Comparison of ENCODE assay signal across 8 mouse cellular contexts in genomic region chr16:3884201-3885064, GRCm38 (mm10). TPM values are rescaled to one million over a fixed set of nuclear protein-coding genes. Genes with fewer than 3 reads are reported as not detected.
A peak's percentile ranks its signal among the peaks of the same experiment; 100 is the strongest.
DNase-seq lines count a peak whose midpoint lies in the region; ATAC-seq and TF ChIP-seq lines count a peak whose summit lies in the region.

Gene Zfp597 (minus strand): TSS chr16:3884561.
Gene Gm20695 (plus strand): TSS chr16:3884648.

- H3K36me3 ChIP-seq in heart, embryonic 12.5 days: peaks cover 12% of the 10 kb centered on the region
- H3K36me3 ChIP-seq in kidney, postnatal 0 days (ENCODE audit: insufficient read depth, low read length): no peaks in the 10 kb centered on the region
- no peaks in the 10 kb centered on the region; the same call in 1 of the 2 replicates for H3K36me3 ChIP-seq in liver, embryonic 11.5 days (ENCODE audit: control insufficient read depth, insufficient read depth, low read length)
- H3K36me3 ChIP-seq in stomach, embryonic 14.5 days (ENCODE audit: control insufficient read depth, insufficient read depth, low read length): no peaks in the 10 kb centered on the region

- peak within 1 kb of the TSS; percentile 78 for H3K4me3 ChIP-seq in heart, embryonic 12.5 days
- H3K4me3 ChIP-seq in kidney, postnatal 0 days (replicated peaks; ENCODE audit: low read depth, low read length): peak within 1 kb of the TSS; percentile 98
- H3K4me3 ChIP-seq in liver, embryonic 11.5 days (ENCODE audit: low read depth, low read length): peak within 1 kb of the TSS; percentile 96
- H3K4me3 ChIP-seq in stomach, embryonic 14.5 days (ENCODE audit: low read depth, low read length): peak within 1 kb of the TSS; percentile 89

- H3K9ac ChIP-seq in heart, embryonic 12.5 days: peak within 1 kb of the TSS; percentile 88
- H3K9ac ChIP-seq in kidney, postnatal 0 days (ENCODE audit: low read depth, low read length): peak within 1 kb of the TSS; percentile 91
- peak within 1 kb of the TSS; percentile 89 for H3K9ac ChIP-seq in liver, embryonic 11.5 days (ENCODE audit: low read depth, low read length)
- H3K9ac ChIP-seq in stomach, embryonic 14.5 days (replicated peaks; ENCODE audit: low read depth, low read length): peak within 1 kb of the TSS; percentile 83

- ATAC-seq in erythroblast, adult 5-6 weeks (replicated peaks; ENCODE audit: low FRiP score, poor library complexity, severe bottlenecking): peak; percentile 100
- ATAC-seq in heart, embryonic 12.5 days (ENCODE audit: insufficient number of reproducible peaks, low FRiP score): peak; percentile 99
- peak; percentile 99 for ATAC-seq in kidney, postnatal 0 days (replicated peaks; ENCODE audit: low FRiP score, low read depth)
- peak; percentile 99 for ATAC-seq in liver, embryonic 11.5 days (replicated peaks; ENCODE audit: low FRiP score)
- ATAC-seq in stomach, embryonic 14.5 days (ENCODE audit: insufficient number of reproducible peaks, insufficient read depth, low FRiP score, low read depth): peak; percentile 99

- DNase-seq in B cell, adult 2 months: peak; percentile 92 to 93
- peak; percentile 98 for DNase-seq in brain, adult 2 months (ENCODE audit: low read depth, low spot score)
- DNase-seq in kidney, postnatal 0 days (ENCODE audit: low spot score): peak; percentile 97
- peak; percentile 95 for DNase-seq in liver, embryonic 11.5 days (ENCODE audit: low spot score)
- peak; percentile 94 for DNase-seq in naive thymus-derived CD4-positive, alpha-beta T cell, adult 2 months (ENCODE audit: low read depth)

- peak within 1 kb of the TSS; percentile 94 for H3K27ac ChIP-seq in heart, embryonic 12.5 days (ENCODE audit: poor library complexity, severe bottlenecking)
- peak within 1 kb of the TSS; percentile 89 for H3K27ac ChIP-seq in kidney, postnatal 0 days
- peak within 1 kb of the TSS; percentile 87 for H3K27ac ChIP-seq in liver, embryonic 11.5 days (ENCODE audit: low read depth, low read length)
- H3K27ac ChIP-seq in stomach, embryonic 14.5 days (ENCODE audit: low read length): peak within 1 kb of the TSS; percentile 82

- no peaks in the 10 kb centered on the region for H3K27me3 ChIP-seq in heart, embryonic 12.5 days (replicated peaks)
- no peaks in the 10 kb centered on the region for H3K27me3 ChIP-seq in kidney, postnatal 0 days (ENCODE audit: insufficient read depth, low read length)
- no peaks in the 10 kb centered on the region for H3K27me3 ChIP-seq in liver, embryonic 11.5 days (replicated peaks; ENCODE audit: control insufficient read depth, insufficient read depth, low read length)
- no peaks in the 10 kb centered on the region for H3K27me3 ChIP-seq in stomach, embryonic 14.5 days (ENCODE audit: control insufficient read depth, insufficient read depth, low read length)

- WGBS in heart, embryonic 12.5 days: under 1% methylated on average over 88 of the region's 88 CpGs
- under 1% methylated on average over 84 of the region's 88 CpGs for WGBS in kidney, postnatal 0 days
- WGBS in liver, embryonic 11.5 days: under 1% methylated on average over 88 of the region's 88 CpGs
- under 1% methylated on average over 74 of the region's 88 CpGs for WGBS in stomach, embryonic 14.5 days

- peak within 1 kb of the TSS; percentile 78 for H3K4me2 ChIP-seq in heart, embryonic 12.5 days
- H3K4me2 ChIP-seq in kidney, postnatal 0 days (ENCODE audit: low read length): peak within 1 kb of the TSS; percentile 92
- H3K4me2 ChIP-seq in liver, embryonic 11.5 days: peak within 1 kb of the TSS; percentile 91
- H3K4me2 ChIP-seq in stomach, embryonic 14.5 days (replicated peaks; ENCODE audit: low read depth, low read length): peak within 1 kb of the TSS; percentile 70

- H3K4me1 ChIP-seq in heart, embryonic 12.5 days (replicated peaks): peaks cover 16% of the 10 kb centered on the region
- peaks cover 6% of the 10 kb centered on the region; the same call in 1 of the 2 replicates for H3K4me1 ChIP-seq in kidney, postnatal 0 days (replicated peaks; ENCODE audit: insufficient read depth, low read length)
- H3K4me1 ChIP-seq in liver, embryonic 11.5 days (replicated peaks; ENCODE audit: control insufficient read depth, insufficient read depth, low read length): peaks cover 15% of the 10 kb centered on the region
- peaks cover 10% of the 10 kb centered on the region; the same call in 1 of the 2 replicates for H3K4me1 ChIP-seq in stomach, embryonic 14.5 days (ENCODE audit: control insufficient read depth, insufficient read depth, low read length)

- peak; percentile 54 for TF ChIP-seq CTCF in kidney, postnatal 0 days (IDR thresholded peaks at IDR 0.05; ENCODE audit: low read depth)

- H3K9me3 ChIP-seq in heart, embryonic 12.5 days (replicated peaks): no peaks in the 10 kb centered on the region
- no peaks in the 10 kb centered on the region for H3K9me3 ChIP-seq in kidney, postnatal 0 days (replicated peaks; ENCODE audit: low read length)
- no peaks in the 10 kb centered on the region for H3K9me3 ChIP-seq in liver, embryonic 11.5 days (ENCODE audit: control insufficient read depth, low read length)
- H3K9me3 ChIP-seq in stomach, embryonic 14.5 days (ENCODE audit: control insufficient read depth, low read depth, low read length): no peaks in the 10 kb centered on the region

RNA-seq across cellular contexts. Expression of gene Zfp597, which starts in this region (rescaled TPM):
- 2.7 and 9.8 TPM in 2 replicates for total RNA-seq in erythroblast, adult 5-6 weeks (2015; ENCODE audit: low replicate concordance)
- total RNA-seq in erythroblast, adult 5-6 weeks (2017; ENCODE audit: low replicate concordance): 3.7 and 4.0 TPM in 2 replicates
- 6.5 and 7.8 TPM in 2 replicates for polyA plus RNA-seq in heart, embryonic 12.5 days (2016; fragmentation: Nextera tagmentation; extraction: Ambion mirVana)
- 3.3 and 4.2 TPM in 2 replicates for polyA plus RNA-seq in kidney, postnatal 0 days (2015; fragmentation: Nextera tagmentation; extraction: Ambion mirVana)
- 4.2 and 5.9 TPM in 2 replicates for polyA plus RNA-seq in liver, embryonic 11.5 days (2014; fragmentation: Nextera tagmentation; extraction: Ambion mirVana)
- 7.0 and 8.1 TPM in 2 replicates for polyA plus RNA-seq in stomach, embryonic 14.5 days (2014; fragmentation: Nextera tagmentation; extraction: Ambion mirVana)

RNA-seq across cellular contexts. Expression of gene Gm20695, which starts in this region (rescaled TPM):
- not detected in 2 replicates for total RNA-seq in erythroblast, adult 5-6 weeks (2015; ENCODE audit: low replicate concordance)
- 0.68 TPM in 1 of 2 replicates, not detected in the other for total RNA-seq in erythroblast, adult 5-6 weeks (2017; ENCODE audit: low replicate concordance)
- 1.5 TPM in 1 of 2 replicates, not detected in the other for polyA plus RNA-seq in heart, embryonic 12.5 days (2016; fragmentation: Nextera tagmentation; extraction: Ambion mirVana)
- 2.6 and 2.9 TPM in 2 replicates for polyA plus RNA-seq in kidney, postnatal 0 days (2015; fragmentation: Nextera tagmentation; extraction: Ambion mirVana)
- 0.88 and 3.2 TPM in 2 replicates for polyA plus RNA-seq in liver, embryonic 11.5 days (2014; fragmentation: Nextera tagmentation; extraction: Ambion mirVana)
- polyA plus RNA-seq in stomach, embryonic 14.5 days (2014; fragmentation: Nextera tagmentation; extraction: Ambion mirVana): 1.00 and 3.2 TPM in 2 replicates

Comparison
In these comparisons a context has a peak if more than half of its experiments do, and no peak if none do; other contexts are left out.
1. Peak in every context shown above with its lines: DNase-seq, ATAC-seq, H3K4me3 ChIP-seq and H3K27ac ChIP-seq.